Mouse (Mus musculus): Measurements from ENCODE around the gene Rgmb. TPM values are rescaled to one million over a fixed set of nuclear protein-coding genes. Genes with fewer than 3 reads are reported as not detected.

Rgmb gene
- total RNA-seq, 4 experiments from 2014 or later, result 36.9 to 46.0 (median 41.8) TPM

GRCm38 (mm10) chr17:15776349-15776748 is 54.5 kb downstream of the Rgmb start:
- DNase-seq (ENCODE audit: low spot score in 2 of 2), result no peak

DNA sequence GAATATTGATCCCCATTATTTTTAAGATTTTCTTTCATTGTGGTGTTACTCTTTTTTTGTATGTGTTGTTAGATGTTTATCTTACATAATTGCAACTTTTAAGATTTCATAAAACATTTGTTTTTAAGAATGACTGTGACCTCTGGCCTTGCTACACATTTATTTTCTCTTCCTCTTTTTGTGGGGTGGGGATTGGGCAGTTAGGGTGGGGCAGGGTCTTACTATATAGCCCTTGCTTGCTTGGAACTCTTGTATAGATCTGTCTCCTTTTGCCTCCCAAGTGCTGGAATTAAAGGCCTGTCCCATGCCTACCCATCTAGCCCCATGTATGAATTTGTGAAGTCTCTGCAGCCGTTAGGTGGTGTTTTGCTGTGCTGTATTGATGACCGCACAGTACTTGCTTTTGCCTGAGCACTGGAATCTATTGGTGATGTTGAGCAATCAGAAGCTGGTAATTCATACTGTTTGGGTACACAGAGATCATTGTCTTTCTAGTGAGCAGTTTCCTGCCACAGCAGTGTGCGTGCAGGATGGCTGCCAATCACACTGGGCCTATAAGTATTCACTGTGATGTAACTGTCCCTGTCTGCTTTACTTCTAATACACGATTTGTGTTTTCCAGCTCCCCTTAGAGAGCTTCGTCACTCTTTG is 56.1 kb downstream of the Rgmb start:
- no peak for DNase-seq (ENCODE audit: low spot score in 2 of 2)

DNA sequence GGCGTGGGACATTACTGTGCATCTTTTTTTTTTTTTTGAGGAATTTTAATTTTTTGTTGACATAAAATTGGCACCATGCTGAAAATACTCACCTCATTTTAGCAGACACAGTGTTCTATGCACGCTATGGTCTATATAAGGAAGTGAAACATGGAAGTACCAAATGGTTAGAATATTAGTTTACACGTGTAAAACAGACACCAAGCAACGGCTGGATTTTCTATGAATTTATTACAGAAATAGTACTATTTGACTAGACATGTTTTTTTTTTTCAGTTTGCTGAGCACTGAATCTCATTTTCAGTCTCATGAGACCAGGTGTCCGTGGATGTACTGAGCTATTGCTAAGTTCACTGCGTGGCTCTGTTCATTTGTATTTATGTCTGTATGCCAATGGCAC is 56.9 kb downstream of the Rgmb start:
- no peak for DNase-seq (ENCODE audit: low spot score in 2 of 2)

DNA sequence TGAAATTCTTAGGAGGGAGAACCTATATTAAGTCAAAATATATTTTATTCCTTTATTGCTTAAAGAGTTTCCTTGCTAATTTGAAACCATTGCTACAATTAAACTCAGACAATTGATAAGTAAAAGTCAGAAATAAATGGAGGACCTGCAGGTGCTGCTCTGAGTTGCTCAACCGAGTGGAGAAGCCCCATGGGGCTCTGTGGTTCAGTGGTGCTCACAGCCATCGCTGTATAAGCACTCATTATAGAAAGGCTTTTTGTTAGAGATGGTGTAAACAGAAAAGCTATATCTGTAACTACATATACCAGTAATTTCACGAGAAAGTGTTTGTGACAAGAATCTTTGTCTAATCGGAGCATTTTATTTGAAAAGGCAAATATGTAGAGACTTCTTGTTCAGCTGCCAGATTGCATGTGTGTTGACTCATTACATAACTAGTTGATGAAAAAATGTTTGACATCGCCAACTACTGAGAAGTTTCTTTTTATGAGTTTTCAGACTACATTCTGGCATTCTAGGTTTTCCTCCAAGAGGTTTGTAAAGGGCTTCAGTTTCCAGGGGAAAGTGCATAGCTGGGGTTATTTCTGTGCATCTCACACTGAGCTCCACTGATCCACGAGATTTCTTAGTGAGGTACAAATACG is 61.6 kb downstream of the Rgmb start:
- no peak for DNase-seq (ENCODE audit: low spot score in 2 of 2)

GRCm38 (mm10) chr17:15761191-15761590 is 69.6 kb downstream of the Rgmb start:
- no peak for DNase-seq (ENCODE audit: low spot score in 2 of 2)

Other genes with a start within 250 kb of the Rgmb start
- 10 to 100 TPM in 3 of 4 experiments, 1 to 10 TPM in 1; 9.6 to 15.4 (median 12.6) TPM for gene Chd1, start 126.1 kb downstream of the Rgmb start, total RNA-seq (2022)

All from gastrocnemius, adult 8-10 months (tissue).